Mouse (Mus musculus) spleen, adult 2 months (tissue): Measurements from ENCODE around the gene Aspscr1. TPM values are rescaled to one million over a fixed set of nuclear protein-coding genes. Genes with fewer than 3 reads are reported as not detected.

Experiments used
- DNase-seq, 2 experiments: peaks; one replicate each; pipeline versions ENCODE4 v3.0.0 to v3.0.0-alpha.2; 2012 to 2021; ENCODE audit warnings: low spot score in 2 of 2, low read depth in 1 of 2
- H3K27ac ChIP-seq: fragments of 200-500 bp; 2 replicates; pipeline ENCODE4 v1.5.1; 2012; ENCODE audit warnings: low read length, inconsistent platforms; ENCODE audit not compliant: insufficient read depth
- H3K27me3 ChIP-seq: fragments of 200-500 bp; 2 replicates; pipeline ENCODE4 v1.6.1; 2012; ENCODE audit warnings: mild to moderate bottlenecking, moderate library complexity, low read length, inconsistent platforms; ENCODE audit not compliant: control insufficient read depth, insufficient read depth
- H3K36me3 ChIP-seq: fragments of 200-500 bp; 2 replicates; pipeline ENCODE4 v1.6.1; 2012; ENCODE audit warnings: mild to moderate bottlenecking, low read length, inconsistent platforms; ENCODE audit not compliant: control insufficient read depth, insufficient read depth
- H3K4me1 ChIP-seq: fragments of 200-500 bp; 2 replicates; pipeline ENCODE4 v1.6.1; 2011; ENCODE audit warnings: inconsistent platforms; ENCODE audit not compliant: control insufficient read depth, insufficient read depth, insufficient read length
- H3K4me3 ChIP-seq: fragments of 200-500 bp; 2 replicates; pipeline ENCODE4 v1.5.1; 2011; ENCODE audit warnings: mild to moderate bottlenecking, inconsistent platforms; ENCODE audit not compliant: insufficient read depth, insufficient read length; ENCODE audit errors: extremely low read depth
- CTCF ChIP-seq: fragments of 200-500 bp; IDR thresholded peaks from 2 replicates; pipeline ENCODE4 v1.5.1; 2011; ENCODE audit warnings: mild to moderate bottlenecking, inconsistent platforms; ENCODE audit not compliant: insufficient read depth, insufficient read length, insufficient replicate concordance; ENCODE audit errors: extremely low read depth
- POLR2A ChIP-seq: fragments of 200-500 bp; IDR thresholded peaks from 2 replicates; pipeline ENCODE4 v1.6.1; 2011; ENCODE audit warnings: low read depth, low read length, inconsistent platforms
- WGBS: fragments of 180-500 bp; shearing (Covaris S2); methylation state at CpG from one replicate; pipeline ENCODE4 v1.1.7; 2018; 5-methylcytosine and 5-hydroxymethylcytosine counted together
- polyA plus RNA-seq: library from polyadenylated mRNA; depleted of rRNA; stranded (reverse); fragments of >200 nt; gene quantifications from 2 replicates; pipeline ENCODE4 v1.2.3, GENCODE M21; 2012

The Aspscr1 gene
- polyA plus RNA-seq, 1 experiment: 84.5 TPM

GRCm38 (mm10) chr11:120642939-120643600 is 29.7 kb upstream of the Aspscr1 start:
- no peak for DNase-seq
- Histone ChIP-seq H3K36me3 (no peaks in the 10 kb centered on the region), H3K4me3 (peak overlapping the region; percentile 60), H3K27me3 (no peaks in the 10 kb centered on the region), H3K4me1 (peaks cover 9% of the 10 kb centered on the region; the same call in 1 of the 2 replicates), H3K27ac (no peak overlapping the region)
- whole genome bisulfite sequencing: 2% methylated on average over 18 of the region's 18 CpGs
- TF ChIP-seq CTCF: no peak
- no peak for TF ChIP-seq POLR2A

- DNase-seq: peak; percentile 73 to 92
These were observed 29.2 kb upstream of the Aspscr1 start, which contains the start of gene Pycr1 for GRCm38 (mm10) chr11:120643601-120643987. TSS of gene Pycr1 (minus strand) at chr11:120643769.

GRCm38 (mm10) chr11:120647047-120647830 is 25.5 kb upstream of the Aspscr1 start:
- no peak for TF ChIP-seq CTCF
- TF ChIP-seq POLR2A: no peak
- WGBS: 85% methylated on average over 35 of the region's 35 CpGs

More at GRCm38 (mm10) chr11:120643601-120643987, 29.2 kb upstream of the Aspscr1 start, which contains the start of gene Pycr1:
- Histone ChIP-seq H3K4me1 (peaks cover 12% of the 10 kb centered on the region), H3K36me3 (no peaks in the 10 kb centered on the region), H3K4me3 (peak within 1 kb of the TSS; percentile 60), H3K27ac (no peak within 1 kb of the TSS), H3K27me3 (no peaks in the 10 kb centered on the region)
- no peak for TF ChIP-seq POLR2A
- WGBS: under 1% methylated on average over 15 of the region's 15 CpGs

GRCm38 (mm10) chr11:120648001-120648476 is 24.7 kb upstream of the Aspscr1 start, which contains the start of gene Myadml2:
TSS of gene Myadml2 (minus strand) at chr11:120648158.
- 5% methylated on average over 13 of the region's 13 CpGs for WGBS
- Histone ChIP-seq H3K4me1 (peaks cover 8% of the 10 kb centered on the region), H3K4me3 (peak within 1 kb of the TSS; percentile 38), H3K27me3 (no peaks in the 10 kb centered on the region), H3K27ac (peak within 1 kb of the TSS; percentile 32; the same call in 1 of the 2 replicates), H3K36me3 (no peaks in the 10 kb centered on the region)
- no peak for DNase-seq
- no peak for TF ChIP-seq CTCF
- TF ChIP-seq POLR2A: no peak

More at GRCm38 (mm10) chr11:120647047-120647830, 25.5 kb upstream of the Aspscr1 start:
- Histone ChIP-seq H3K4me3 (peak overlapping the region; percentile 38), H3K27me3 (no peaks in the 10 kb centered on the region), H3K27ac (no peak overlapping the region), H3K36me3 (no peaks in the 10 kb centered on the region), H3K4me1 (peaks cover 12% of the 10 kb centered on the region)
- no peak for DNase-seq

- H3K4me1 ChIP-seq: peaks cover 7% of the 10 kb centered on the region
- H3K27me3 ChIP-seq: 0 out of 2 replicates have a peak, but pooled peaks cover 2% of the 10 kb centered on the region
- H3K36me3 ChIP-seq: no peaks in the 10 kb centered on the region
- WGBS: 90% methylated on average over 3 of the region's 3 CpGs
- DNase-seq: no peak
- H3K27ac ChIP-seq: no peak overlapping the region
- H3K4me3 ChIP-seq: no peak overlapping the region
- TF ChIP-seq CTCF: no peak
- TF ChIP-seq POLR2A: no peak
These were observed 20.9 kb upstream of the Aspscr1 start for GRCm38 (mm10) chr11:120651872-120652271.

- TF ChIP-seq POLR2A: no peak
- no peak for TF ChIP-seq CTCF
- Histone ChIP-seq H3K4me3 (no peak overlapping the region), H3K4me1 (peaks cover 1% of the 10 kb centered on the region; the same call in 1 of the 2 replicates), H3K27ac (no peak overlapping the region), H3K36me3 (no peaks in the 10 kb centered on the region), H3K27me3 (peaks cover 13% of the 10 kb centered on the region)
- no peak for DNase-seq
- 80% methylated on average over 3 of the region's 3 CpGs for WGBS
These were observed 18.0 kb upstream of the Aspscr1 start for GRCm38 (mm10) chr11:120654741-120655140.
